18 mouse cellular contexts compared by ENCODE assay signal in the genomic region with DNA sequence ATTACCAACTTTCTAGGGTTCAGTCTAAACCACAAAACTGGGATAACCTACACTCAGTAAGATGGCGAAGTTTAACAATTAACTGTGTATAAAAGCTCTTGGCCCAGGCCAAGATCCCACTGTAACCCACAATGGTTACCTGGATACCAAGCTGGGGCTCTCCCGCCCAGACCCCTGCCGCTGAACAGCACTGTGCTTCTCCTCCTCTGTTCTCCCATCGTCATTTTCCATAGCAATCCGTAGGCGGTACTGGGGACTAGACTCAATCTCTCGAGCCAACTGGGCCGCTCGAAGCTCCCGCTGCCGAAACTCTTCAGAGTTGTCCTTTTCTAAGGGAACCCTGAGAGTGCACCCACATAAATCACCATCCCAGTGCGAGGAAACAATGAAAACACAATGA. TPM values are rescaled to one million over a fixed set of nuclear protein-coding genes. Genes with fewer than 3 reads are reported as not detected.
DNase-seq lines count a peak whose midpoint lies in the region; ATAC-seq and TF ChIP-seq lines count a peak whose summit lies in the region.
"Had no signal": no experiment of that assay in that cellular context is flagged by ENCODE, and none has a peak within 500 bp of the region (broad histone marks: within the 10 kb centered on the region; RNA-seq: fewer than 3 reads in every experiment).

No protein-coding gene starts in this region.

- H3K9me3 ChIP-seq in midbrain, embryonic 11.5 days (ENCODE audit: control insufficient read depth, low read length), result no peaks in the 10 kb centered on the region
- no peaks in the 10 kb centered on the region for H3K9me3 ChIP-seq in midbrain, postnatal 0 days (ENCODE audit: low read length)
- H3K9me3 ChIP-seq: embryonic facial prominence, embryonic 10.5 days; embryonic facial prominence, embryonic 12.5 days; forebrain, embryonic 13.5 days; forebrain, embryonic 15.5 days had no signal

- no peak overlapping the region for H3K9ac ChIP-seq in midbrain, embryonic 11.5 days (ENCODE audit: low read length)
- no peak overlapping the region for H3K9ac ChIP-seq in midbrain, postnatal 0 days (replicated peaks; ENCODE audit: low read length, poor library complexity, severe bottlenecking)
- H3K9ac ChIP-seq: embryonic facial prominence, embryonic 12.5 days; forebrain, embryonic 13.5 days; forebrain, embryonic 15.5 days; forebrain, postnatal 0 days had no signal

- ATAC-seq in midbrain, embryonic 11.5 days (ENCODE audit: low FRiP score), result no peak
- ATAC-seq in midbrain, postnatal 0 days (ENCODE audit: low FRiP score), result no peak
- ATAC-seq: activated CD4-positive, CD25-positive, alpha-beta regulatory T cell, adult 4 months; forebrain, embryonic 13.5 days; forebrain, embryonic 15.5 days; forebrain, postnatal 0 days; Patski had no signal

- H3K36me3 ChIP-seq in midbrain, embryonic 11.5 days (ENCODE audit: control insufficient read depth, insufficient read depth, low read length), result peaks cover 64% of the 10 kb centered on the region
- H3K36me3 ChIP-seq in midbrain, postnatal 0 days (ENCODE audit: insufficient read depth, low read length), result peaks cover 75% of the 10 kb centered on the region

- H3K4me3 ChIP-seq in midbrain, embryonic 11.5 days (ENCODE audit: low read depth, low read length), result no peak overlapping the region
- no peak overlapping the region for H3K4me3 ChIP-seq in midbrain, postnatal 0 days (ENCODE audit: low read depth, low read length)
- H3K4me3 ChIP-seq: embryonic facial prominence, embryonic 10.5 days; embryonic facial prominence, embryonic 12.5 days; forebrain, embryonic 13.5 days; forebrain, embryonic 15.5 days had no signal

- H3K4me1 ChIP-seq in midbrain, embryonic 11.5 days (ENCODE audit: control insufficient read depth, insufficient read depth, low read length), result peaks cover 4% of the 10 kb centered on the region; the same call in 1 of the 2 replicates
- H3K4me1 ChIP-seq in midbrain, postnatal 0 days (ENCODE audit: insufficient read depth, low read length), result no peaks in the 10 kb centered on the region

- no peak overlapping the region for H3K4me2 ChIP-seq in midbrain, embryonic 11.5 days
- H3K4me2 ChIP-seq in midbrain, postnatal 0 days (ENCODE audit: low read depth, low read length, poor library complexity, severe bottlenecking), result no peak overlapping the region
- H3K4me2 ChIP-seq: embryonic facial prominence, embryonic 12.5 days; forebrain, embryonic 13.5 days; forebrain, embryonic 15.5 days had no signal

- no peaks in the 10 kb centered on the region for H3K27me3 ChIP-seq in midbrain, embryonic 11.5 days (ENCODE audit: control insufficient read depth, insufficient read depth, low read length)
- no peaks in the 10 kb centered on the region for H3K27me3 ChIP-seq in midbrain, postnatal 0 days (ENCODE audit: insufficient read depth, low read length)
- H3K27me3 ChIP-seq: embryonic facial prominence, embryonic 12.5 days; forebrain, embryonic 13.5 days; forebrain, embryonic 15.5 days; Patski had no signal

- H3K27ac ChIP-seq in midbrain, embryonic 11.5 days (ENCODE audit: low read depth, low read length), result no peak overlapping the region
- H3K27ac ChIP-seq in midbrain, postnatal 0 days (ENCODE audit: low read depth, low read length), result no peak overlapping the region
- H3K27ac ChIP-seq: embryonic facial prominence, embryonic 10.5 days; embryonic facial prominence, embryonic 12.5 days; forebrain, embryonic 13.5 days; forebrain, embryonic 15.5 days had no signal

- DNase-seq in cerebellum, adult 9-11 months, result peak; percentile 11
- no peak for DNase-seq in cerebellum, adult 11 months
- peak; percentile 73 for DNase-seq in midbrain, embryonic 11.5 days (ENCODE audit: low spot score, missing footprints)
- DNase-seq in midbrain, postnatal 0 days (ENCODE audit: low spot score), result no peak
- DNase-seq in spleen, adult 18-20 months, result no peak
- DNase-seq: adrenal gland, adult 8-10 months; adrenal gland, postnatal 36 days; cerebellum, adult 18-20 months; cerebellum, adult 8-10 months; cerebellum, postnatal 25 days; forebrain, postnatal 0 days had no signal

- no peak for TF ChIP-seq CTCF in midbrain, postnatal 0 days (IDR thresholded peaks at IDR 0.05)

- WGBS in midbrain, embryonic 11.5 days, result 95% methylated on average over 12 of the region's 12 CpGs
- 83% methylated on average over 12 of the region's 12 CpGs for WGBS in midbrain, postnatal 0 days

RNA-seq across cellular contexts. Expression of gene Atxn2l, which starts 5.3 kb away (rescaled TPM):
- 52.7 and 58.6 TPM in 2 replicates for polyA plus RNA-seq in midbrain, embryonic 11.5 days (2014; fragmentation: Nextera tagmentation; extraction: Ambion mirVana)
- 80.5 and 84.0 TPM in 2 replicates for total RNA-seq in midbrain, postnatal 0 days (2014; rRNA removed)
- polyA plus RNA-seq in midbrain, postnatal 0 days (2015; fragmentation: Nextera tagmentation; extraction: Ambion mirVana), result 52.1 and 65.4 TPM in 2 replicates

RNA-seq across cellular contexts. Expression of gene Tufm, which starts 10.8 kb away (rescaled TPM):
- polyA plus RNA-seq in midbrain, embryonic 11.5 days (2014; fragmentation: Nextera tagmentation; extraction: Ambion mirVana), result 133 and 146 TPM in 2 replicates
- 68.6 and 86.2 TPM in 2 replicates for total RNA-seq in midbrain, postnatal 0 days (2014; rRNA removed)
- polyA plus RNA-seq in midbrain, postnatal 0 days (2015; fragmentation: Nextera tagmentation; extraction: Ambion mirVana), result 101 and 106 TPM in 2 replicates

RNA-seq across cellular contexts. Expression of gene Sh2b1, which starts 22.7 kb away (rescaled TPM):
- 38.1 and 44.6 TPM in 2 replicates for polyA plus RNA-seq in midbrain, embryonic 11.5 days (2014; fragmentation: Nextera tagmentation; extraction: Ambion mirVana)
- 41.3 and 46.8 TPM in 2 replicates for total RNA-seq in midbrain, postnatal 0 days (2014; rRNA removed)
- polyA plus RNA-seq in midbrain, postnatal 0 days (2015; fragmentation: Nextera tagmentation; extraction: Ambion mirVana), result 63.9 and 64.9 TPM in 2 replicates

RNA-seq across cellular contexts. Expression of gene Atp2a1, which starts 35.1 kb away (rescaled TPM):
- polyA plus RNA-seq in midbrain, embryonic 11.5 days (2014; fragmentation: Nextera tagmentation; extraction: Ambion mirVana), result 0.29 and 0.38 TPM in 2 replicates
- 0.14 and 0.33 TPM in 2 replicates for total RNA-seq in midbrain, postnatal 0 days (2014; rRNA removed)
- polyA plus RNA-seq in midbrain, postnatal 0 days (2015; fragmentation: Nextera tagmentation; extraction: Ambion mirVana), result 0.35 and 0.56 TPM in 2 replicates
- polyA plus RNA-seq: forebrain, embryonic 11.5 days had no signal

Comparison
In these comparisons a context has a peak if more than half of its experiments do, and no peak if none do; other contexts are left out.
1. DNase-seq: peak in cerebellum, adult 9-11 months (single experiment) and midbrain, embryonic 11.5 days (single experiment); none in cerebellum, adult 11 months (single experiment), midbrain, postnatal 0 days (single experiment) and spleen, adult 18-20 months (0 of 2).